Mouse (Mus musculus) kidney, postnatal 0 days (tissue): ENCODE results near the gene Mrpl27. TPM values are rescaled to one million over a fixed set of nuclear protein-coding genes. Genes with fewer than 3 reads are reported as not detected.

ENCODE experiments used
- ATAC-seq: fragments of 200-750 bp; cut with Nextera tagmentation; replicated peaks from 2 replicates; pipeline ENCODE4 v1.8.0; 2017; ENCODE audit warnings: low read depth, moderate number of reproducible peaks, moderate TSS enrichment, moderate library complexity; ENCODE audit not compliant: low FRiP score
- DNase-seq: peaks from one replicate; pipeline ENCODE4 v3.0.0-alpha.2; 2016; ENCODE audit warnings: low spot score
- H3K27ac ChIP-seq: fragments of 300-500 bp; sonication (generic); 2 replicates; pipeline ENCODE4 v1.5.1; 2014; ENCODE audit warnings: mild to moderate bottlenecking
- H3K27me3 ChIP-seq: fragments of 300-500 bp; sonication (generic); 2 replicates; pipeline ENCODE4 v1.6.1; 2014; ENCODE audit warnings: low read length, mixed read lengths; ENCODE audit not compliant: insufficient read depth
- H3K36me3 ChIP-seq: fragments of 300-500 bp; sonication (generic); 2 replicates; pipeline ENCODE4 v1.6.1; 2014; ENCODE audit warnings: low read length, mixed read lengths; ENCODE audit not compliant: insufficient read depth
- H3K4me1 ChIP-seq: fragments of 300-500 bp; sonication (generic); replicated peaks from 2 replicates; pipeline ENCODE4 v1.6.1; 2014; ENCODE audit warnings: antibody characterized with exemption, low read length, mixed read lengths; ENCODE audit not compliant: insufficient read depth
- H3K4me2 ChIP-seq: fragments of 300-500 bp; sonication (generic); 2 replicates; pipeline ENCODE4 v1.6.1; 2014; ENCODE audit warnings: mild to moderate bottlenecking, low read length, moderate library complexity, mixed read lengths
- H3K4me3 ChIP-seq: fragments of 300-500 bp; sonication (generic); replicated peaks from 2 replicates; pipeline ENCODE4 v1.5.1; 2014; ENCODE audit warnings: low read depth, low read length
- H3K9ac ChIP-seq: fragments of 300-500 bp; sonication (generic); 2 replicates; pipeline ENCODE4 v1.6.1; 2014; ENCODE audit warnings: low read depth, low read length
- H3K9me3 ChIP-seq: fragments of 300-500 bp; sonication (generic); replicated peaks from 2 replicates; pipeline ENCODE4 v1.6.1; 2016; ENCODE audit warnings: low read length, inconsistent platforms, mixed read lengths
- CTCF ChIP-seq: IDR thresholded peaks from 2 replicates; pipeline ENCODE4 v1.5.1; 2016; ENCODE audit warnings: antibody characterized with exemption, low read depth, mild to moderate bottlenecking, moderate library complexity
- WGBS: fragments of 180-500 bp; shearing (Covaris S2); extraction: QIAGEN DNeasy Blood & Tissue Kit; methylation state at CpG from one replicate; pipeline ENCODE4 v1.1.7; 2014; 5-methylcytosine and 5-hydroxymethylcytosine counted together
- polyA plus RNA-seq: library from polyadenylated mRNA; unstranded; fragments of >200 nt; fragmentation: Nextera tagmentation; extraction: Ambion mirVana; gene quantifications from 2 replicates; pipeline ENCODE4 v1.2.1, GENCODE M21; 2015

Gene Mrpl27
- polyA plus RNA-seq, 1 experiment from 2014 or later = 135 TPM

DNA sequence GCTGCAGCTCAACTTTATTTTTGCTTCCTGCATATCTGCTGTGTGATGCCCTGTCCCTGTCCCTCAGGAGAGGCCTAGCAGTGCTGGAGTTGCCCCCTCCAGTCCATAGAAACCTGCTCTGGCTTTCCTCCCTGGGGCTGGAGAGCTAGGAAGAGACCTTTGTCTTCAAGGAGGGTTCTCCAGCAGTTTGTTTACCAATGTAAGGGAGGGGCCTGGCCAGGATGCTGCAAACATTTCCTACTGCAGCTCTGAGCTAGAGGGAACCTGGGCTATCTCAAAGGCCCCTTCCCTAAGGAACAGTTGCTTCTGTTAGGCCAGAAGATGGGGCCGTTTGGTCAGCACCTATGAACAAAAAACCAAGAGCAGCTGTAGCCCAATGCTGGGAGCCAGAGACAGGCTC, 7.8 kb downstream of the Mrpl27 start:
- H3K36me3 ChIP-seq = peaks cover 38% of the 10 kb centered on the region
- DNase-seq (no peak), ATAC-seq (no peak)
- H3K9me3 ChIP-seq = no peaks in the 10 kb centered on the region
- no peaks in the 10 kb centered on the region for H3K4me1 ChIP-seq
- no peak overlapping the region for H3K4me2 ChIP-seq
- 59% methylated on average over 1 of the region's 1 CpGs for WGBS
- no peak overlapping the region for H3K9ac ChIP-seq
- H3K4me3 ChIP-seq = no peak overlapping the region
- no peak for TF ChIP-seq CTCF
- no peak overlapping the region for H3K27ac ChIP-seq
- H3K27me3 ChIP-seq = no peaks in the 10 kb centered on the region

DNA sequence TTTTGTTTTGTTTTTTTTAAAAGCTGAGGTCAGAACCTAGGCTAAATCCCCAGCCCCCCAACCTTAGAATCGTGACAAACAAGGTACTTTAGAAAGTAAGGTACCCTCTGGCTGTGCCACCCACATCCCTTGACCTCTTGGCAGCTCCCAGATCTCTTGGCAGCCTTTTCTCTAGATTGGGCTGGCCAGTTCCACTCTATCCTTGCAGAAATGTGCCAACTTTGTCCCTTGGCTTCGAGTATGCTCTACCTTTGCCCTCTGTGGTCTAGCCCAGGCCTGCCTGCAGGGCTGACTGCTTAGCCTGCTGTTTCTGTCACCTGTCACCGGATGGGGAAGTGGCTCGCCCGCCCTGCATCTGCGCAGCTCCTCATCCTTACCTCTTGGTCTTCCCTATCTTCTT, 11.7 kb downstream of the Mrpl27 start:
- H3K4me3 ChIP-seq = no peak overlapping the region
- H3K9ac ChIP-seq = no peak overlapping the region
- H3K27ac ChIP-seq = no peak overlapping the region
- peaks cover 64% of the 10 kb centered on the region for H3K36me3 ChIP-seq
- 89% methylated on average over 6 of the region's 6 CpGs for WGBS
- DNase-seq = no peak
- no peaks in the 10 kb centered on the region for H3K27me3 ChIP-seq
- ATAC-seq = no peak
- no peak for TF ChIP-seq CTCF
- H3K9me3 ChIP-seq = no peaks in the 10 kb centered on the region
- no peak overlapping the region for H3K4me2 ChIP-seq
- no peaks in the 10 kb centered on the region for H3K4me1 ChIP-seq

GRCm38 (mm10) chr11:94674984-94675383, 21.4 kb downstream of the Mrpl27 start:
- Histone ChIP-seq H3K4me1 (peaks cover 16% of the 10 kb centered on the region), H3K27ac (no peak overlapping the region), H3K27me3 (no peaks in the 10 kb centered on the region), H3K9me3 (no peaks in the 10 kb centered on the region), H3K9ac (no peak overlapping the region), H3K4me3 (no peak overlapping the region), H3K4me2 (no peak overlapping the region), H3K36me3 (peaks cover 5% of the 10 kb centered on the region)
- ATAC-seq = no peak
- TF ChIP-seq CTCF = no peak
- DNase-seq = no peak
- 66% methylated on average over 5 of the region's 5 CpGs for WGBS

GRCm38 (mm10) chr11:94675446-94675845, 21.9 kb downstream of the Mrpl27 start:
- no peaks in the 10 kb centered on the region for H3K27me3 ChIP-seq
- peaks cover 2% of the 10 kb centered on the region for H3K36me3 ChIP-seq
- H3K27ac ChIP-seq = no peak overlapping the region
- H3K4me1 ChIP-seq = peaks cover 16% of the 10 kb centered on the region
- ATAC-seq = no peak
- H3K4me2 ChIP-seq = peak overlapping the region; percentile 73; the same call in 1 of the 2 replicates
- WGBS = 69% methylated on average over 5 of the region's 5 CpGs
- H3K9me3 ChIP-seq = no peaks in the 10 kb centered on the region
- no peak overlapping the region for H3K9ac ChIP-seq
- DNase-seq = no peak
- peak; percentile 11; the same call in 1 of the 2 replicates for TF ChIP-seq CTCF
- 0 out of 2 replicates have a peak overlapping the region, but pooled peaks have one; percentile 87 for H3K4me3 ChIP-seq

- H3K9ac ChIP-seq = peak overlapping the region; percentile 94
- no peaks in the 10 kb centered on the region for H3K9me3 ChIP-seq
- WGBS = 35% methylated on average over 4 of the region's 4 CpGs
- TF ChIP-seq CTCF = no peak
- no peaks in the 10 kb centered on the region for H3K36me3 ChIP-seq
- no peak for ATAC-seq
- H3K27ac ChIP-seq = 0 out of 2 replicates have a peak overlapping the region, but pooled peaks have one; percentile 82
- peak overlapping the region; percentile 87 for H3K4me3 ChIP-seq
- DNase-seq = no peak
- peaks cover 16% of the 10 kb centered on the region for H3K4me1 ChIP-seq
- H3K4me2 ChIP-seq = peak overlapping the region; percentile 73
- no peaks in the 10 kb centered on the region for H3K27me3 ChIP-seq
Observed at GRCm38 (mm10) chr11:94676308-94676707, 22.7 kb downstream of the Mrpl27 start.

- TF ChIP-seq CTCF = no peak
- Histone ChIP-seq H3K4me3 (peak within 1 kb of the TSS; percentile 87), H3K36me3 (no peaks in the 10 kb centered on the region), H3K4me2 (peak within 1 kb of the TSS; percentile 73), H3K27me3 (no peaks in the 10 kb centered on the region), H3K9me3 (no peaks in the 10 kb centered on the region), H3K27ac (peak within 1 kb of the TSS; percentile 82), H3K4me1 (peaks cover 16% of the 10 kb centered on the region), H3K9ac (peak within 1 kb of the TSS; percentile 94)
- WGBS = under 1% methylated on average over 82 of the region's 82 CpGs
- DNase-seq = peak; percentile 93
- ATAC-seq = peak; percentile 92
Observed at GRCm38 (mm10) chr11:94676754-94677606, 23.4 kb downstream of the Mrpl27 start, which contains the start of gene Xylt2. TSS of gene Xylt2 (minus strand) at chr11:94677515.
